Mouse (Mus musculus): ENCODE results near the gene Nfia.

Gene Nfia

GRCm38 (mm10) chr4:97912560-97912959, 140.0 kb downstream of the Nfia start:
- no peak for DNase-seq (ENCODE audit: low read depth)

- no peak for DNase-seq (ENCODE audit: low read depth)
Observed at GRCm38 (mm10) chr4:97914348-97914747, 141.8 kb downstream of the Nfia start.

- DNase-seq (ENCODE audit: low read depth), result no peak
Observed at GRCm38 (mm10) chr4:97914761-97915160, 142.2 kb downstream of the Nfia start.

- no peak for DNase-seq (ENCODE audit: low read depth)
Observed at GRCm38 (mm10) chr4:97917568-97917967, 145.0 kb downstream of the Nfia start.

GRCm38 (mm10) chr4:97918675-97919074, 146.1 kb downstream of the Nfia start:
- DNase-seq (ENCODE audit: low read depth), result no peak

GRCm38 (mm10) chr4:97919773-97920172, 147.2 kb downstream of the Nfia start:
- DNase-seq (ENCODE audit: low read depth), result no peak

- DNase-seq (ENCODE audit: low read depth), result no peak
Observed at GRCm38 (mm10) chr4:97920287-97921079, 147.9 kb downstream of the Nfia start.

- no peak for DNase-seq (ENCODE audit: low read depth)
Observed at GRCm38 (mm10) chr4:97921682-97922081, 149.1 kb downstream of the Nfia start.

GRCm38 (mm10) chr4:97923248-97923647, 150.7 kb downstream of the Nfia start:
- peak; percentile 18 for DNase-seq (ENCODE audit: low read depth)

- DNase-seq (ENCODE audit: low read depth), result no peak
Observed at GRCm38 (mm10) chr4:97923876-97924316, 151.4 kb downstream of the Nfia start.

- no peak for DNase-seq (ENCODE audit: low read depth)
Observed at GRCm38 (mm10) chr4:97924414-97924813, 151.9 kb downstream of the Nfia start.

GRCm38 (mm10) chr4:97924855-97925254, 152.3 kb downstream of the Nfia start:
- DNase-seq (ENCODE audit: low read depth), result no peak

- DNase-seq (ENCODE audit: low read depth), result no peak
Observed at GRCm38 (mm10) chr4:97925644-97926043, 153.1 kb downstream of the Nfia start.

GRCm38 (mm10) chr4:97926607-97927308, 154.2 kb downstream of the Nfia start:
- no peak for DNase-seq (ENCODE audit: low read depth)

- no peak for DNase-seq (ENCODE audit: low read depth)
Observed at GRCm38 (mm10) chr4:97927309-97927656, 154.7 kb downstream of the Nfia start.

- DNase-seq (ENCODE audit: low read depth), result no peak
Observed at GRCm38 (mm10) chr4:97936371-97936770, 163.8 kb downstream of the Nfia start.

GRCm38 (mm10) chr4:97936912-97937311, 164.4 kb downstream of the Nfia start:
- no peak for DNase-seq (ENCODE audit: low read depth)

GRCm38 (mm10) chr4:97939492-97939891, 167.0 kb downstream of the Nfia start:
- no peak for DNase-seq (ENCODE audit: low read depth)

GRCm38 (mm10) chr4:97939920-97940520, 167.5 kb downstream of the Nfia start:
- DNase-seq (ENCODE audit: low read depth), result no peak

- DNase-seq (ENCODE audit: low read depth), result no peak
Observed at GRCm38 (mm10) chr4:97941616-97942015, 169.1 kb downstream of the Nfia start.

- no peak for DNase-seq (ENCODE audit: low read depth)
Observed at GRCm38 (mm10) chr4:97944309-97944708, 171.8 kb downstream of the Nfia start.

- DNase-seq (ENCODE audit: low read depth), result no peak
Observed at GRCm38 (mm10) chr4:97947484-97947883, 174.9 kb downstream of the Nfia start.

GRCm38 (mm10) chr4:97948250-97948649, 175.7 kb downstream of the Nfia start:
- no peak for DNase-seq (ENCODE audit: low read depth)
